Mouse (Mus musculus) hindbrain, embryonic 16.5 days (tissue): ENCODE measurements at regions not wholly inside any gene's neighbourhood (a gene's known extent, or its start where the extent isn't known, plus 50 kb on each side); places are given as distances from the start of the nearest gene placed in this dataset.
A peak's percentile ranks its signal among the peaks of the same experiment; 100 is the strongest.

ENCODE experiments used
- ATAC-seq: fragments of 200-750 bp; cut with Nextera tagmentation; 2 replicates; pipeline ENCODE4 v1.8.0; 2017; ENCODE audit warnings: moderate TSS enrichment, moderate library complexity
- H3K27ac ChIP-seq: fragments of 300-500 bp; sonication (generic); 2 replicates; pipeline ENCODE4 v1.5.1; 2014; ENCODE audit warnings: low read depth, mild to moderate bottlenecking, control low read depth, low read length, moderate library complexity
- H3K27me3 ChIP-seq: fragments of 300-500 bp; sonication (generic); replicated peaks from 2 replicates; pipeline ENCODE4 v1.6.1; 2014; ENCODE audit warnings: low read length; ENCODE audit not compliant: control insufficient read depth, insufficient read depth
- H3K36me3 ChIP-seq: fragments of 300-500 bp; sonication (generic); 2 replicates; pipeline ENCODE4 v1.6.1; 2014; ENCODE audit warnings: mild to moderate bottlenecking, low read length, moderate library complexity, mixed read lengths; ENCODE audit not compliant: control insufficient read depth, insufficient read depth
- H3K4me1 ChIP-seq: fragments of 300-500 bp; sonication (generic); 2 replicates; pipeline ENCODE4 v1.6.1; 2014; ENCODE audit warnings: low read depth, low read length; ENCODE audit not compliant: control insufficient read depth, insufficient read depth
- H3K4me2 ChIP-seq: fragments of 300-500 bp; sonication (generic); 2 replicates; pipeline ENCODE4 v1.6.1; 2014; ENCODE audit warnings: mild to moderate bottlenecking, low read length, control low read depth, moderate library complexity
- H3K4me3 ChIP-seq: fragments of 300-500 bp; sonication (generic); 2 replicates; pipeline ENCODE4 v1.5.1; 2014; ENCODE audit warnings: mild to moderate bottlenecking, low read length, control low read depth, moderate library complexity
- H3K9ac ChIP-seq: fragments of 300-500 bp; sonication (generic); 2 replicates; pipeline ENCODE4 v1.6.1; 2014; ENCODE audit warnings: low read depth, mild to moderate bottlenecking, control low read depth, low read length, moderate library complexity
- H3K9me3 ChIP-seq: fragments of 300-500 bp; sonication (generic); 2 replicates; pipeline ENCODE4 v1.6.1; 2014; ENCODE audit warnings: mild to moderate bottlenecking, low read length, moderate library complexity; ENCODE audit not compliant: control insufficient read depth
- WGBS: fragments of 180-500 bp; shearing (Covaris S2); extraction: QIAGEN DNeasy Blood & Tissue Kit; methylation state at CpG from one replicate; pipeline ENCODE4 v1.1.7; 2014; 5-methylcytosine and 5-hydroxymethylcytosine counted together

DNA sequence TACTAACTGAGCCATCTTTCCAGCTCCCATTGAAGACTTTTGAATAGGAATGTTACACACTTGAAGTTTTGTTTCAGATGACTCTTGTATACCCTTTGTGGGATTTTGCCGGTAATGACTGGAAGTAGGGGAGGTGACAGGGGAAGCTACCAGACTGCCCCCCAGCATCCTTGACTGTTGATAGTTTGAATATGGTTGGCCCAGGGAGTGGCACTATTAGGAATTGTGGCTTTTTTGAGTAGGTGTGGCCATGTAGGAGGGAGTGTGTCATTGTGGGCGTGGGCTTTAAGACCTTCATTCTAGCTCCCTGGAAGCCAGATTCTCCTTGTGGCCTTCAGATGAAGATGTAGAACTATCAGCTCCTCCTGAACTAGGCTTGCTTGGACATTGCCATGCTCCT, 207.4 kb downstream of the Nucb2 start:
- H3K4me3 ChIP-seq, result no peak overlapping the region
- ATAC-seq, result no peak
- H3K27ac ChIP-seq, result no peak overlapping the region
- WGBS, result 91% methylated on average over 2 of the region's 2 CpGs
- no peaks in the 10 kb centered on the region for H3K27me3 ChIP-seq
- no peaks in the 10 kb centered on the region for H3K9me3 ChIP-seq
- H3K4me2 ChIP-seq, result no peak overlapping the region
- no peak overlapping the region for H3K9ac ChIP-seq
- H3K4me1 ChIP-seq, result no peaks in the 10 kb centered on the region
- no peaks in the 10 kb centered on the region for H3K36me3 ChIP-seq

DNA sequence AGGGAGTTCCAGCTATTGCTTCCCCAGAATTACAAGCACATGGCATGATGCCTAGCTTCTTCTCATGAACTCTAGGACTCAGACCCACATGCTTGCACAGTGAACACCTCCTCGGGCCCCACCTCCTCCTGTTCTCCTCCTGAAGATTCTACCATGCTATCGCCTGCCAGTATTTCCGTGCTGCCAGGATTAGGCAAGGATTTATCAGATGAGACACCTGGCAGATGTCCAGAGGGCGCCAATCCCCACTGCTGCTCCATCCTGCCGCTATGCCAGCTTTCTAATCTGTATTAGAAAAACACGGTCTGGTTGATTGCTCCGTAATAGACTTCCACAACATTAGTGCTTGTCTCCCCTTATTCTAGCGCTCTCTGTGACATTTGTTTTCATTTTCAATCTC, 209.0 kb downstream of the Nucb2 start:
- H3K4me1 ChIP-seq, result no peaks in the 10 kb centered on the region
- H3K27me3 ChIP-seq, result no peaks in the 10 kb centered on the region
- no peaks in the 10 kb centered on the region for H3K9me3 ChIP-seq
- H3K36me3 ChIP-seq, result no peaks in the 10 kb centered on the region
- 55% methylated on average over 8 of the region's 8 CpGs for WGBS
- H3K4me3 ChIP-seq, result no peak overlapping the region
- H3K9ac ChIP-seq, result no peak overlapping the region
- H3K27ac ChIP-seq, result no peak overlapping the region
- H3K4me2 ChIP-seq, result no peak overlapping the region
- ATAC-seq, result peak; percentile 58; the same call in 1 of the 2 replicates

DNA sequence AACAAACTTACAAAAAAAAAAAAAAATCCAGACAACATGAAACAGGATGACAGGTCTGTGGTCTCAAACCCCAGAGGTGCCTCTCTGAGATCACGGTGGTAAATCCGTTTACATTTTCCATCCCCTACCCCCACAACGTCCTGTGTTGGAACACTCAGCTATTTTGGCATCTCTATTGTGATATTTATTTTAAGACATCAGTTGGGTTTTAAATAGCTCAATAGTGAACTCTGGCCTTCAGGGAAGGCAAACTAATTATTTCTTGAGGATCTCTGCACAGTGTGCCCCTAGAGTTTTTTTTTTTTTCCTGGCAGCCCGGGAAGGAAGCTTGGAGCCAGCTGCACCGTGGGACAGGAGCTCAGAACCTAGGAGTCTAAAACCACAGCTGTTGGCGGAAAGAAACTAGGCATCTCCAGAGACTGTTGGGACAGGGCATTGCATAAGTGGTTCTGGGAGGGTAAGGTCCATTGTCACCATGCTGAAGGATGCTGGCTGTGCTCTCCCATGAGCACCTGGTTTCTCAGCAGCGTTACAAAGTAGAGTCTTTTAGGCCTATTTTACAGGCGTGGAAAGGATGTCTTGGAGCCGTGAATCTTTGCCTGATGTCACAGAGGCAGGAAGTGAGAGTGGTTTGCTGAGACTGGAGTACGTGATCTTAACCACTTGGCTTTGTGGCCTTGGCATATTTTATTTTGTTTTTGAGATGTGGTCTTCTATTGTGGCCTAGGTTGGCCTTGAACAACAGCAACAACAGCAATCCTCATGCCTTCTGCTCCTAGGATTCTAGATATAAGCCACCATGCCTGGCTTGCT, 211.3 kb downstream of the Nucb2 start:
- Histone ChIP-seq H3K4me3 (no peak overlapping the region), H3K4me2 (no peak overlapping the region), H3K36me3 (no peaks in the 10 kb centered on the region), H3K9me3 (no peaks in the 10 kb centered on the region), H3K9ac (no peak overlapping the region), H3K27ac (no peak overlapping the region), H3K4me1 (no peaks in the 10 kb centered on the region), H3K27me3 (no peaks in the 10 kb centered on the region)
- 57% methylated on average over 10 of the region's 10 CpGs for WGBS
- ATAC-seq, result no peak

DNA sequence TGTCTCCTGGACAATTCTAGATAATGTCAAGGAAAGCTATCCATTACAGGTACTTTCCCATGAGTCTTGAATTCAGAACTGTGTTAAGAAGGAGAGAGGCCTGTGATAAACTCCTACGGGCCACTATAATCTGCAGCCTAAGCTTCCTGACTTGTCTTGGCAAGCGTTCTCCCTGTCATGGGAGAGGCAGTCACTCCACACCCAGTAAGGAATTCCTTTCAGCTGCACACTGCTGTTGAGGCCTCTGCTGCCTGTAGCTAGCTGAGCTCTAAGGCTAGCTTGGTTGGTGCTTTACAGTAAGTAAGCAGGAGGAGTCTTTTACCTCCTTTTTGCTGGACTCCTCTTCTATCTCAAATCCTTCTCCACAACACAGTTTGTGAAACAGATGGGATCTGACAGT, 224.2 kb downstream of the Nucb2 start:
- Histone ChIP-seq H3K36me3 (no peaks in the 10 kb centered on the region), H3K9me3 (no peaks in the 10 kb centered on the region), H3K4me3 (no peak overlapping the region), H3K4me1 (no peaks in the 10 kb centered on the region), H3K27me3 (no peaks in the 10 kb centered on the region), H3K4me2 (no peak overlapping the region), H3K27ac (no peak overlapping the region), H3K9ac (no peak overlapping the region)
- ATAC-seq, result no peak
- WGBS, result 70% methylated on average over 2 of the region's 2 CpGs

DNA sequence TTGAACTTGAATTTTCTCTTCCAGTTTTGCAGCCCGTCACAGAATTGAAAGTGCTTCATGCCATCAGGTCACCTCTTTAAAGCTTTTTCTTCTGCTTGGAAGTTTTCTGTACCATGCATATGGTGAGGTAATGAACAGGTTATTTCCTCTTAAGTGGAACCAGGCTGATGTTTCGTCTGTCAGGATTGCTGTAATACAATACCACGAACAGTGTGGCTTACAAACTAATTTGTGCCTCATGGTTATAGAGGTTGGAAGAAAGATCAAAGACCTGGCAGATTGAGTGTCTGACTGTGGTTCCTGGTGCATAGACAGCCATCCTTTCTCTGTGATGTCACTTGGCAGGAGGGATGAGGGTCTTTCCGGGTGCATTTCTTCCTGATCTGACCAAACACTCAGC, 225.6 kb downstream of the Nucb2 start:
- 68% methylated on average over 4 of the region's 4 CpGs for WGBS
- H3K9ac ChIP-seq, result no peak overlapping the region
- H3K9me3 ChIP-seq, result no peaks in the 10 kb centered on the region
- no peak overlapping the region for H3K4me3 ChIP-seq
- H3K36me3 ChIP-seq, result no peaks in the 10 kb centered on the region
- no peak for ATAC-seq
- no peak overlapping the region for H3K4me2 ChIP-seq
- H3K27me3 ChIP-seq, result no peaks in the 10 kb centered on the region
- no peaks in the 10 kb centered on the region for H3K4me1 ChIP-seq
- H3K27ac ChIP-seq, result no peak overlapping the region

DNA sequence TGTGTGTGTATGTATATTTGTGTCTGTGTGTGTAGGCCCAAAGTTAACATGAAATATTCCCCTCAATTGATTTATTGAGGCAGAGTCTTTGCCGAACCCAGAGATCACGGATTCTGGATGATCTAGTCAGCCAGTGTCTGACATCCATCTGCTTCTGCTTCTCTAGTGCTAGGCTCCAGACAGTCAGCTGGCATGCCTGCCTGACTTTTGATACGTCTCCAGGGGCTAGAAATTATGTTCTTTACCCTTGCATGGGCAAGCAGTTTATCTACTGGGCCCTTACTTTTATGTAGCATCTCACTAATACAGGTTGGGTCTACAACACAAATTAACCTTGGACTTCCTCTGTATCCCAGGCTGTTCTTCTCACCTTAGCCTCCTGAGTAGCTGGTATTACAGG, 231.5 kb downstream of the Nucb2 start:
- H3K27me3 ChIP-seq, result no peaks in the 10 kb centered on the region
- 0 out of 2 replicates have a peak, but pooled peaks cover 2% of the 10 kb centered on the region for H3K4me1 ChIP-seq
- H3K4me2 ChIP-seq, result no peak overlapping the region
- ATAC-seq, result no peak; the same call in 1 of the 2 replicates
- H3K9ac ChIP-seq, result no peak overlapping the region
- no peaks in the 10 kb centered on the region for H3K36me3 ChIP-seq
- no peak overlapping the region for H3K4me3 ChIP-seq
- H3K9me3 ChIP-seq, result no peaks in the 10 kb centered on the region
- H3K27ac ChIP-seq, result no peak overlapping the region
- WGBS, result 64% methylated on average over 3 of the region's 3 CpGs

DNA sequence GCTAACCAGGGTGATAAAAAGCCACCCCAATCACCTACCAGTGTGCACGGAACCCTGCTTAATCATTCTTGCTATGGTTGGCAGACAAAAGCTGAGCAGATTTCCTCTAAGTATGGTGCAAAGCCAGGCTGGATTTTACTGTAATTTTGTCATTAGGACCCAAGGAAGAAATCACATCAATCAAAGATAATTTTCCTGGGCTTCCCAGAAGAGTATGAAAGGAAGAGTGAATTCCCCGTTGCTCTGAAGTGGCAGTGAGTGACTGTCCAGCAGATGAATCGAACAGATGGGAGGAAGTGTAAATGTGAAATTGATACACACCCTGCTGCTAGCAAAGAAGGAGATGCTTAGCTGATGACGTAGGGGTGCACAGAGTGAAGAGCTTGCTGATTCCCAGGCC, 232.2 kb downstream of the Nucb2 start:
- no peaks in the 10 kb centered on the region for H3K9me3 ChIP-seq
- H3K27me3 ChIP-seq, result no peaks in the 10 kb centered on the region
- no peaks in the 10 kb centered on the region for H3K36me3 ChIP-seq
- H3K4me1 ChIP-seq, result 0 out of 2 replicates have a peak, but pooled peaks cover 2% of the 10 kb centered on the region
- no peak overlapping the region for H3K4me3 ChIP-seq
- H3K9ac ChIP-seq, result no peak overlapping the region
- no peak overlapping the region for H3K4me2 ChIP-seq
- peak; percentile 60; the same call in 1 of the 2 replicates for ATAC-seq
- WGBS, result 42% methylated on average over 4 of the region's 4 CpGs
- H3K27ac ChIP-seq, result no peak overlapping the region

DNA sequence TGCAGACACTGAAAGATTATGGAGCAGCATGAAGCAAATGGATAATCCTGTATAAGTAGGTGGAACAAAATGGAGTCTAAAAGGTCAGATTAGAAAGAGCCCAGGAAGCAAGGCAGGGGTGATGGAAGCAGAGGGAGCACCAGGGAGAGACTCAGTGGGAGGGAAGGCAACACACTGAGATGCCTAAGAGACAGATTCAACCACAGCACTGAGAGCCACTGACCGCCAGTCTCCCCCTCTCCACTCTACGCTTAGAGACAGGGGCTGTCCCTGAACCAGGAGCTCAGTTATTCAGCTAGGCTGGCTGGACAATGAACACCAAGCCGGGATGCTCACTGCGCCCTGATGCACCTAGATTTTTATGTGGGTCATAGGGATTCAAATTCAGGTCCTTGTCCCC, 233.8 kb downstream of the Nucb2 start:
- Histone ChIP-seq H3K4me1 (0 out of 2 replicates have a peak, but pooled peaks cover 2% of the 10 kb centered on the region), H3K9ac (no peak overlapping the region)
- 96% methylated on average over 4 of the region's 4 CpGs for WGBS

DNA sequence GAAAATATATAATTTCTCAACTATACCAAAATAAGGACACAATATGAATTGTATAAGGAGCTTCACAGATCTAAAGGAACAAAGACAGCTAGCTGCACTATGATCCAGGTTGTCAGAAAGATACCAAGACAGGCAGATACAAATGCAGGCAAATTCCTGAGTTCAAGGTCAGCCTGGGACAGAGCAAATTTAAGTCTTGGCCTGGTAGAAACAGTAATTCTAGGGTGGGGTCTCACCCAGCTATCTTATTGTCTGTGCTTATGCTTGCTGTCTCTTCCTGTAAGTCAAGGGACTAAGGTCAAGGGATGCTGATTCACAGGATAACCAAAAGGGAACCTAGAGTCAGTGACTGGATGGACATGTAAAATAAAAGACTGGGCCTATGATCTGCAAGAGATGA, 250.4 kb downstream of the Nucb2 start:
- Histone ChIP-seq H3K9me3 (no peaks in the 10 kb centered on the region), H3K27me3 (no peaks in the 10 kb centered on the region), H3K4me3 (no peak overlapping the region), H3K27ac (no peak overlapping the region), H3K9ac (no peak overlapping the region), H3K4me2 (no peak overlapping the region), H3K36me3 (no peaks in the 10 kb centered on the region), H3K4me1 (no peaks in the 10 kb centered on the region)
- no peak for ATAC-seq

More for the DNA sequence above, 233.8 kb downstream of the Nucb2 start:
- Histone ChIP-seq H3K27ac (no peak overlapping the region), H3K9me3 (no peaks in the 10 kb centered on the region), H3K27me3 (no peaks in the 10 kb centered on the region), H3K4me2 (no peak overlapping the region), H3K36me3 (no peaks in the 10 kb centered on the region), H3K4me3 (no peak overlapping the region)
- no peak for ATAC-seq
